ENCODE assay signal across 8 mouse cellular contexts in the genomic region with DNA sequence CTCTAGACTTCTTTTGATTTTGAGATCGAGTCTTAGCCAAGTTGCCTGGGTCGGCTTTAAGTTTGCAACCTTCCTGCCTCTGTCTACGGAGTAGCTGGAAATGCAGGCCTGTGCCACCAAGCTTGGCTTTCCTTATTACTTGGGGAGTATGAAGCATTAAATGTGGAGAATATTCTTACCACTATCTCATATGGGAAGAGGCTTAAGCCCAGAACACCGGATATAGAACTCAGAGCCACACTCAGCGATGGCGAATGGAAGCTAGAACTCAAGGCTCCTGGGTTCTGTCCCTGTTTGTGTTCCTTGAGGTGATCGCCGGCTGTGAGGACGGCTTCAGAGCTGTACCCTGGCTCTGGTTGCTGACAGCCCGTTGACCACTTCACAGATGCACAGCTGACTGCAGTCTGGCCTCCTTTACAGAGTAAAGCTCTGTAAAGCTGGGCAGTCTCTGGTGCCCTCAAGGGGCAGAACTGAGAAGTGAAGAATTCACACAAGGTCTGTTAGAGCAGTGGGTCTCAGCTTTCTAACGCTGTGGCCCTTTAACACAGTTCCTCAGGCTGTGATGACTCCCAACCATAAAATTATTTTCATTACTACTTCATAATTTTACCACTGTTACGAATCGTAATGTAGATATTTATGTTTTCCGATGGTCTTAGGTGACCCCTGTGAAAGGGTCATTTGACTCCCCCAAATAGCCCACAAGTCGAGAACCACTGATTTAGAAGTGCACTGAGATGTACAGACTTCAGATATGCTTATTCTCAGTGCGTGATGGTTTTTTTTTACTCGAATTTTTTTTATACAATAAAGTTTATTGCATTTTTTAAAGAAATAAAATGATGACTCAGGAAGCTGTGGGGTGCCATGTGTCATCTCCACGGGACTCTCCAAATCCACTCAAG. TPM values are rescaled to one million over a fixed set of nuclear protein-coding genes. Genes with fewer than 3 reads are reported as not detected.
DNase-seq lines count a peak whose midpoint lies in the region; ATAC-seq and TF ChIP-seq lines count a peak whose summit lies in the region.

No protein-coding gene starts in this region.

- peak; percentile 65; the same call in 1 of the 2 replicates for ATAC-seq in heart, embryonic 15.5 days (replicated peaks; ENCODE audit: insufficient number of reproducible peaks, insufficient read depth, low FRiP score, low read depth)
- peak; percentile 58 for ATAC-seq in liver, embryonic 11.5 days (replicated peaks; ENCODE audit: low FRiP score)
- ATAC-seq in neural tube, embryonic 11.5 days (ENCODE audit: insufficient read depth, low FRiP score, low TSS enrichment), result peak; percentile 91

- H3K36me3 ChIP-seq in C2C12 (ENCODE audit: control insufficient read depth, insufficient read depth), result no peaks in the 10 kb centered on the region
- H3K36me3 ChIP-seq in heart, embryonic 15.5 days, result no peaks in the 10 kb centered on the region
- no peaks in the 10 kb centered on the region for H3K36me3 ChIP-seq in liver, embryonic 11.5 days (ENCODE audit: control insufficient read depth, insufficient read depth, low read length)
- no peaks in the 10 kb centered on the region for H3K36me3 ChIP-seq in neural tube, embryonic 11.5 days (ENCODE audit: control insufficient read depth, insufficient read depth, low read length)
- H3K36me3 ChIP-seq in testis, adult 2 months (ENCODE audit: control insufficient read depth, insufficient read depth, low read length), result no peaks in the 10 kb centered on the region

- WGBS in heart, embryonic 15.5 days, result 52% methylated on average over 18 of the region's 18 CpGs
- WGBS in liver, embryonic 11.5 days, result 68% methylated on average over 18 of the region's 18 CpGs
- 62% methylated on average over 18 of the region's 18 CpGs for WGBS in neural tube, embryonic 11.5 days

- H3K4me2 ChIP-seq in heart, embryonic 15.5 days, result 0 out of 2 replicates have a peak overlapping the region, but pooled peaks have one; percentile 15
- H3K4me2 ChIP-seq in liver, embryonic 11.5 days, result no peak overlapping the region
- H3K4me2 ChIP-seq in neural tube, embryonic 11.5 days (ENCODE audit: low read depth), result no peak overlapping the region

- H3K27ac ChIP-seq in bone marrow macrophage, adult 2 months (ENCODE audit: insufficient read depth, low read depth, low read length), result no peak overlapping the region
- no peak overlapping the region for H3K27ac ChIP-seq in embryonic fibroblast, embryonic 13.5 days (ENCODE audit: insufficient read depth, low read length)
- no peak overlapping the region for H3K27ac ChIP-seq in heart, embryonic 15.5 days
- H3K27ac ChIP-seq in liver, embryonic 11.5 days (ENCODE audit: low read depth, low read length), result no peak overlapping the region
- no peak overlapping the region for H3K27ac ChIP-seq in neural tube, embryonic 11.5 days (ENCODE audit: low read depth, low read length)
- no peak overlapping the region for H3K27ac ChIP-seq in testis, adult 2 months (ENCODE audit: control insufficient read depth, insufficient read depth, low read depth, low read length)

- H3K9me3 ChIP-seq in heart, embryonic 15.5 days (replicated peaks), result no peaks in the 10 kb centered on the region
- no peaks in the 10 kb centered on the region for H3K9me3 ChIP-seq in liver, embryonic 11.5 days (ENCODE audit: control insufficient read depth, low read length)
- H3K9me3 ChIP-seq in neural tube, embryonic 11.5 days (ENCODE audit: control insufficient read depth, low read length), result no peaks in the 10 kb centered on the region

- H3K9ac ChIP-seq in heart, embryonic 15.5 days, result no peak overlapping the region
- no peak overlapping the region for H3K9ac ChIP-seq in liver, embryonic 11.5 days (ENCODE audit: low read depth, low read length)
- no peak overlapping the region for H3K9ac ChIP-seq in neural tube, embryonic 11.5 days (ENCODE audit: low read length)

- peak; percentile 79 for DNase-seq in kidney, postnatal 14 days
- DNase-seq in liver, embryonic 11.5 days (ENCODE audit: low spot score), result peak; percentile 47
- DNase-seq in neural tube, embryonic 11.5 days (ENCODE audit: low spot score), result peak; percentile 80

- H3K4me1 ChIP-seq in bone marrow macrophage, adult 2 months (ENCODE audit: control insufficient read depth, insufficient read depth, low read length), result peaks cover 3% of the 10 kb centered on the region
- no peaks in the 10 kb centered on the region for H3K4me1 ChIP-seq in embryonic fibroblast, embryonic 13.5 days (ENCODE audit: control insufficient read depth, insufficient read depth, low read length)
- H3K4me1 ChIP-seq in heart, embryonic 15.5 days (replicated peaks), result peaks cover 9% of the 10 kb centered on the region; the same call in 1 of the 2 replicates
- peaks cover 13% of the 10 kb centered on the region for H3K4me1 ChIP-seq in liver, embryonic 11.5 days (replicated peaks; ENCODE audit: control insufficient read depth, insufficient read depth, low read length)
- no peaks in the 10 kb centered on the region for H3K4me1 ChIP-seq in neural tube, embryonic 11.5 days (ENCODE audit: control insufficient read depth, insufficient read depth, low read length)
- H3K4me1 ChIP-seq in testis, adult 2 months (ENCODE audit: control insufficient read depth, insufficient read depth, low read length), result peaks cover 2% of the 10 kb centered on the region; the same call in 1 of the 2 replicates

- H3K79me3 ChIP-seq in C2C12 (ENCODE audit: low read depth), result no peaks in the 10 kb centered on the region

- H3ac ChIP-seq in C2C12 (ENCODE audit: control insufficient read depth, insufficient read length, low read depth), result no peak overlapping the region

- H3K79me2 ChIP-seq in C2C12 (ENCODE audit: control insufficient read depth, insufficient read depth), result no peaks in the 10 kb centered on the region

- no peak for TF ChIP-seq POLR2A in bone marrow macrophage, adult 2 months (IDR thresholded peaks at IDR 0.05; ENCODE audit: borderline replicate concordance, low read depth, low read length)
- no peak for TF ChIP-seq POLR2A in embryonic fibroblast, embryonic 13.5 days (IDR thresholded peaks at IDR 0.05; ENCODE audit: low read depth, low read length)
- TF ChIP-seq POLR2A in testis, adult 2 months (IDR thresholded peaks at IDR 0.05; ENCODE audit: control insufficient read depth, low read depth, low read length), result no peak

- H3K4me3 ChIP-seq in C2C12 (ENCODE audit: insufficient read depth, poor library complexity, severe bottlenecking), result no peak overlapping the region
- H3K4me3 ChIP-seq in bone marrow macrophage, adult 2 months (ENCODE audit: insufficient read depth, low read length), result no peak overlapping the region
- H3K4me3 ChIP-seq in embryonic fibroblast, embryonic 13.5 days (ENCODE audit: insufficient read depth, low read length), result no peak overlapping the region
- H3K4me3 ChIP-seq in heart, embryonic 15.5 days, result no peak overlapping the region
- no peak overlapping the region for H3K4me3 ChIP-seq in liver, embryonic 11.5 days (ENCODE audit: low read depth, low read length)
- no peak overlapping the region for H3K4me3 ChIP-seq in neural tube, embryonic 11.5 days (ENCODE audit: low read depth, low read length)
- no peak overlapping the region for H3K4me3 ChIP-seq in testis, adult 2 months (ENCODE audit: control insufficient read depth, low read depth, low read length)

- peaks cover 8% of the 10 kb centered on the region for H3K27me3 ChIP-seq in C2C12 (ENCODE audit: control insufficient read depth, insufficient read depth, insufficient read length)
- H3K27me3 ChIP-seq in heart, embryonic 15.5 days, result no peaks in the 10 kb centered on the region
- no peaks in the 10 kb centered on the region for H3K27me3 ChIP-seq in liver, embryonic 11.5 days (replicated peaks; ENCODE audit: control insufficient read depth, insufficient read depth, low read length)
- H3K27me3 ChIP-seq in neural tube, embryonic 11.5 days (ENCODE audit: control insufficient read depth, insufficient read depth, low read length), result no peaks in the 10 kb centered on the region
- no peaks in the 10 kb centered on the region for H3K27me3 ChIP-seq in testis, adult 2 months (ENCODE audit: control insufficient read depth, insufficient read depth, low read length)

- TF ChIP-seq CTCF in C2C12 (IDR thresholded peaks at IDR 0.05; ENCODE audit: control insufficient read depth, insufficient read depth, insufficient read length), result peak; percentile 38
- TF ChIP-seq CTCF in bone marrow macrophage, adult 2 months (IDR thresholded peaks at IDR 0.05; ENCODE audit: low read depth, low read length), result peak; percentile 35
- TF ChIP-seq CTCF in embryonic fibroblast, embryonic 13.5 days (IDR thresholded peaks at IDR 0.05; ENCODE audit: borderline replicate concordance, insufficient read depth, low read length), result peak; percentile 47
- TF ChIP-seq CTCF in testis, adult 2 months (IDR thresholded peaks at IDR 0.05; ENCODE audit: control insufficient read depth, insufficient read depth, insufficient replicate concordance, low read depth, low read length), result peak; percentile 44; the same call in 1 of the 2 replicates

TF ChIP-seq in C2C12, 6 proteins besides CTCF, POLR2A, EP300 and RAD21 (continues in another document):
- TF ChIP-seq MYOD1 (IDR thresholded peaks at IDR 0.05; ENCODE audit: control insufficient read depth, insufficient read length, low read depth), result no peak
- no peak for TF ChIP-seq MYOG (IDR thresholded peaks at IDR 0.05; ENCODE audit: control insufficient read depth, extremely low read depth, insufficient read length)
- no peak for TF ChIP-seq FOSL1 (IDR thresholded peaks at IDR 0.05; ENCODE audit: insufficient read depth, low read length, poor library complexity, severe bottlenecking)
- no peak for TF ChIP-seq MAX (IDR thresholded peaks at IDR 0.05)

RNA-seq across cellular contexts. Expression of a gene that starts 23.6 kb away (rescaled TPM):
- 0.14 TPM for polyA plus RNA-seq in C2C12 (2012; fragmentation: generic; extraction: Trizol)
- polyA plus RNA-seq in bone marrow macrophage, adult 2 months (2012; ENCODE audit: insufficient read depth, insufficient read length, missing spikeins), result 1.6 and 3.2 TPM in 2 replicates
- 1.6 and 3.5 TPM in 2 replicates for polyA plus RNA-seq in embryonic fibroblast, embryonic 13.5 days (2011; ENCODE audit: insufficient read length, low read depth, missing spikeins)
- polyA plus RNA-seq in heart, embryonic 15.5 days (2015; fragmentation: Nextera tagmentation; extraction: Ambion mirVana), result 13.7 and 16.4 TPM in 2 replicates
- 8.6 and 8.8 TPM in 2 replicates for polyA plus RNA-seq in liver, embryonic 11.5 days (2014; fragmentation: Nextera tagmentation; extraction: Ambion mirVana)
- polyA plus RNA-seq in neural tube, embryonic 11.5 days (2014; fragmentation: Nextera tagmentation; extraction: Ambion mirVana), result 8.5 and 8.9 TPM in 2 replicates
- polyA plus RNA-seq in testis, adult 2 months (2012; rRNA removed), result 1.4 and 2.1 TPM in 2 replicates

RNA-seq across cellular contexts. Expression of a gene that starts 31.1 kb away (rescaled TPM):
- 15.0 TPM for polyA plus RNA-seq in C2C12 (2012; fragmentation: generic; extraction: Trizol)
- 1.0 and 1.3 TPM in 2 replicates for polyA plus RNA-seq in bone marrow macrophage, adult 2 months (2012; ENCODE audit: insufficient read depth, insufficient read length, missing spikeins)
- polyA plus RNA-seq in embryonic fibroblast, embryonic 13.5 days (2011; ENCODE audit: insufficient read length, low read depth, missing spikeins), result 59.1 and 62.1 TPM in 2 replicates
- 28.7 and 35.2 TPM in 2 replicates for polyA plus RNA-seq in heart, embryonic 15.5 days (2015; fragmentation: Nextera tagmentation; extraction: Ambion mirVana)
- 5.5 and 5.7 TPM in 2 replicates for polyA plus RNA-seq in liver, embryonic 11.5 days (2014; fragmentation: Nextera tagmentation; extraction: Ambion mirVana)
- 9.6 and 11.4 TPM in 2 replicates for polyA plus RNA-seq in neural tube, embryonic 11.5 days (2014; fragmentation: Nextera tagmentation; extraction: Ambion mirVana)
- 5.3 and 6.4 TPM in 2 replicates for polyA plus RNA-seq in testis, adult 2 months (2012; rRNA removed)
